Mouse (Mus musculus): ENCODE results near the gene Gm10719.
"Not testable (repeated sequence)": the region's sequence is repeated elsewhere in the genome, so short reads cannot be mapped to it uniquely, and the experiment has no call there.

DNA sequence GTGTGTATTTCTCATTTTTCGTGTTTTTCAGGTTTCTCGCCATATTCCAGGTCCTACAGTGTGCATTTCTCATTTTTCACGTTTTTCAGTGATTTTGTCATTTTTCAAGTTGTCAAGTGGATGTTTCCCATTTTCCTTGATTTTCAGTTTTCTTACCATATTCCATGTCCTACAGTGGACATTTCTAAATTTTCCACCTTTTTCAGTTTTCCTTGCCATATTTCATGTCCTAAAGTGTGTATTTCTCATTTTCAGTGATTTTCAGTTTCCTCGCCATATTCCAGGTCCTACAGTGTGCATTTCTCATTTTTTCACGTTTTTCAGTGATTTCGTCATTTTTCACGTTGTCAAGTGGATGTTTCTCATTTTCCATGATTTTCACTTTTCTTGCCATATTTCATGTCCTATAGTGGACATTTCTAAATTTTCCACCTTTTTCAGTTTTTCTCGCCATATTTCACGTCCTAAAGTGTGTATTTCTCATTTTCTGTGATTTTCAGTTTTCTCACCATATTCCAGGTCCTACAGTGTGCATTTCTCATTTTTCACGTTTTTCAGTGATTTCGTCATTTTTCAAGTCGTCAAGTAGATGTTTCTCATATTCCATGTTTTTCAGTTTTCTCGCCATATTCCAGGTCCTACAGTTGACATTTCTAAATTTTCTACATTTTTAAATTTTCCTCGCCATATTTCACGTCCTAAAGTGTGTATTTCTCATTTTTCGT lies 12.2 kb downstream of the Gm10719 start:
- not testable (repeated sequence) for TF ChIP-seq CTCF (IDR thresholded peaks at IDR 0.05; ENCODE audit: insufficient read depth, low read length); POLR2A (IDR thresholded peaks at IDR 0.05; ENCODE audit: borderline replicate concordance, extremely low read depth, low read depth, low read length)

All from lung, adult 2 months (tissue).